Mouse (Mus musculus): Measurements from ENCODE around the gene Itgb3.

DNA sequence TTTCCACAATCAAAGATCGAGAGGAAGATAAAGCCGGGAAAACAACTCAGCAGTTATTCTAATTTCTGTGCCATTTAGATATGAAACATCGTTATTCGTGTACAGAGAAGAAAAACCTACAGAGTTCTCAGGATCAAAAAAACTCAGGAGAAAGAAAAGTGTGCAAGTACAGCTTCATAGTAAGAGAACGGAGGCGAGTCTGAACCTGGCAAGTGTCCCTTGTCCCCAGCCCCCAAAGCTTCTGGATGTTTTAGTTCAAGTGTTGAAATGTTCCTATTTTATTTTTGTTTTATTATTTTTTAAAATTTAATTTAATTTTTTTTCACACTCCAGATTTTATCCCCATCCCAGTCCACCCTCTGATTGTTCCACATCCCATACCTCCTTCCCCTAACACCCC, 85.4 kb downstream of the Itgb3 start:
- no peak for TF ChIP-seq CTCF (IDR thresholded peaks at IDR 0.05; ENCODE audit: insufficient read depth, low read depth, low read length)
- TF ChIP-seq POLR2A (IDR thresholded peaks at IDR 0.05; ENCODE audit: insufficient read depth, low read depth, low read length) = no peak
